Mouse (Mus musculus): ENCODE results near the gene Prok1.

- no peak for TF ChIP-seq MYOG (IDR thresholded peaks at IDR 0.05; ENCODE audit: control insufficient read depth in 1 of 3, insufficient read depth in 1 of 3, insufficient read length in 2 of 3, low read depth in 2 of 3)
- no peak for TF ChIP-seq POLR2A (IDR thresholded peaks at IDR 0.05; ENCODE audit: insufficient read length, low read depth)
- TF ChIP-seq MAX (IDR thresholded peaks at IDR 0.05; ENCODE audit: low read depth) = no peak
- no peak for TF ChIP-seq POLR2AphosphoS2 (IDR thresholded peaks at IDR 0.05; ENCODE audit: insufficient read length, low read depth)
Observed at GRCm38 (mm10) chr3:107233351-107233813, 6.1 kb downstream of the Prok1 start.

All from myocyte (in vitro differentiated cells).